Mouse (Mus musculus) adipocyte (in vitro differentiated cells): ENCODE measurements at regions not wholly inside any gene's neighbourhood (a gene's known extent, or its start where the extent isn't known, plus 50 kb on each side); places are given as distances from the start of the nearest gene placed in this dataset.
A peak's percentile ranks its signal among the peaks of the same experiment; 100 is the strongest.

Experiments
- DNase-seq: peaks from one replicate; pipeline ENCODE4 v3.0.0-alpha.2; 2016; ENCODE audit warnings: low spot score

DNA sequence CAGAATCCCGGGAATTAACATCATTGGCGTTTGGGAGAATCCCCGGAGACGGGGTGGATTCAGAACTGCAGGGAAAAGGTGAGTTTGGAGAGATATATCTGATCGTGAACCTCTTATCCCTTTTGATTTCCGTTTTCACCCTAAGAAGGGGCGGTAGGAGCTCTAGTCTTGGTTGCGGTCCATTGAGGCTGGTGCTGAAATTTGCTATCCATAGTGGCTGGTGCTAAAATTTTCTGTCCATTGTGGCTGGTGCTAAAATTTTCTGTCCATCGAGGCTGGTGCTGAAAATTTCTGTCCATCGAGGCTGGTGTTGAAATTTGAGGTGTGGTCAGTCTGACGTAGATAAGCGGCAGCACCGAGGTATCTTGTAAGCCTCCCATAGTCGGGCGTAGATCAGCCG lies 834.1 kb upstream of the Snrpn start:
- peak; percentile 42 for DNase-seq

GRCm38 (mm10) chr7:60961188-60961587 lies 821.2 kb upstream of the Snrpn start:
- DNase-seq: no peak

- DNase-seq: no peak
Observed at GRCm38 (mm10) chr7:60939764-60940457, 799.9 kb upstream of the Snrpn start.
